Mouse (Mus musculus) ES-E14 (cell line): ENCODE results near the gene Rab30.

Source experiments
- CHD2 ChIP-seq: IDR thresholded peaks from 2 replicates; pipeline ENCODE4 v1.6.1; 2014; ENCODE audit warnings: mild to moderate bottlenecking, low read depth, low read length, inconsistent platforms
- HCFC1 ChIP-seq: IDR thresholded peaks from 2 replicates; pipeline ENCODE4 v1.6.1; 2012; ENCODE audit warnings: low read length, inconsistent platforms, borderline replicate concordance; ENCODE audit not compliant: insufficient read depth
- ZC3H11A ChIP-seq: IDR thresholded peaks from 2 replicates; pipeline ENCODE4 v1.6.1; 2012; ENCODE audit warnings: low read depth, mild to moderate bottlenecking, inconsistent platforms, low read length, borderline replicate concordance
- ZNF384 ChIP-seq: IDR thresholded peaks from 2 replicates; pipeline ENCODE4 v1.6.1; 2012; ENCODE audit warnings: low read depth, low read length, inconsistent platforms

- TF ChIP-seq CHD2 (no peak), ZC3H11A (no peak), HCFC1 (no peak), ZNF384 (no peak)
Observed at GRCm38 (mm10) chr7:92705534-92705933, 35.9 kb upstream of the Rab30 start.
